Mouse (Mus musculus): ENCODE measurements around the gene Phf23. TPM values are rescaled to one million over a fixed set of nuclear protein-coding genes. Genes with fewer than 3 reads are reported as not detected.

Gene Phf23
- polyA plus RNA-seq, 1 experiment, result 58.6 TPM

- TF ChIP-seq CEBPB (IDR thresholded peaks at IDR 0.05; ENCODE audit: insufficient read depth, poor library complexity, severe bottlenecking) (no peak), MYOD1 (IDR thresholded peaks at IDR 0.05; ENCODE audit: control insufficient read depth in 1 of 3, insufficient read length in 2 of 3, low read depth in 2 of 3) (no peak), MYOG (IDR thresholded peaks at IDR 0.05; ENCODE audit: control insufficient read depth in 1 of 3, insufficient read depth in 1 of 3, insufficient read length in 2 of 3, low read depth in 2 of 3) (no peak), POLR2A (IDR thresholded peaks at IDR 0.05; ENCODE audit: insufficient read length, low read depth) (no peak), POLR2AphosphoS2 (IDR thresholded peaks at IDR 0.05; ENCODE audit: insufficient read length, low read depth) (no peak), MAX (IDR thresholded peaks at IDR 0.05; ENCODE audit: low read depth) (no peak), REST (IDR thresholded peaks at IDR 0.05; ENCODE audit: insufficient read depth, insufficient read length) (no peak), SRF (IDR thresholded peaks at IDR 0.05; ENCODE audit: control insufficient read depth, insufficient read length, low read depth) (no peak), E2F4 (IDR thresholded peaks at IDR 0.05; ENCODE audit: insufficient read depth) (no peak), USF1 (IDR thresholded peaks at IDR 0.05; ENCODE audit: low read depth) (no peak), TCF3 (IDR thresholded peaks at IDR 0.05; ENCODE audit: insufficient read length, low read depth) (no peak), TCF12 (IDR thresholded peaks at IDR 0.05; ENCODE audit: insufficient read depth, poor library complexity, severe bottlenecking) (no peak)
Measured at GRCm38 (mm10) chr11:70010961-70011360, 15.4 kb downstream of the Phf23 start.

DNA sequence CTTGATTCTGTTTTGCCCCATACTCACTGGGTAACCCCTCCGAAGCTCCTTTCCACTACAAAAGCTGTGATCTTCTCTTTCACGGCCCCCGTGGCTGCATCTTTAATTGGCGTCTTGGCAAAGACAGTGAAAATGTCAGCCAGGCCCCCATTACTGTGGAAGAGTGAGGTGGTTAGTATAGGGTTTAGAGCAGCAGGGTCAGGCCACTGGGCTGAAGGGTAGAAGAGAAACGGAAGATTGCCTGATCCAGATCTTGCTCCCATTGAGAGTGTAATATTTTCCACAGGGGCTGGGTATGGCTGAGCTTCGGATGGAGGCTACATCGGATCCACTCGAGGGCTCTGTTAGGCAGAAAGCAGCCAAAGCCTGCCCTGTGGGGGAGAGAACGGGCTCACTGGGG lies 17.4 kb downstream of the Phf23 start:
- TF ChIP-seq MYOD1 (IDR thresholded peaks at IDR 0.05; ENCODE audit: control insufficient read depth in 1 of 3, insufficient read length in 2 of 3, low read depth in 2 of 3), result no peak
- TF ChIP-seq CEBPB (IDR thresholded peaks at IDR 0.05; ENCODE audit: insufficient read depth, poor library complexity, severe bottlenecking), result no peak
- no peak overlapping the region for H3ac ChIP-seq (ENCODE audit: control insufficient read depth, insufficient read length)
- peaks cover under 1% of the 10 kb centered on the region for H3K79me2 ChIP-seq (ENCODE audit: control insufficient read depth, insufficient read depth)
- H3K4me2 ChIP-seq (ENCODE audit: low read depth), result no peak overlapping the region
- no peaks in the 10 kb centered on the region for H3K27me3 ChIP-seq (ENCODE audit: control insufficient read depth, insufficient read depth, insufficient read length)
- peaks cover 34% of the 10 kb centered on the region for H3K36me3 ChIP-seq (ENCODE audit: control insufficient read depth, insufficient read depth)
- H3K4me3 ChIP-seq, result no peak overlapping the region

More at GRCm38 (mm10) chr11:70010961-70011360, 15.4 kb downstream of the Phf23 start:
- Histone ChIP-seq H3K27me3 (ENCODE audit: control insufficient read depth, insufficient read depth, insufficient read length) (no peaks in the 10 kb centered on the region), H3ac (ENCODE audit: control insufficient read depth, insufficient read length) (no peak overlapping the region), H3K4me2 (ENCODE audit: low read depth) (no peak overlapping the region), H3K36me3 (ENCODE audit: control insufficient read depth, insufficient read depth) (peaks cover 42% of the 10 kb centered on the region), H3K79me2 (ENCODE audit: control insufficient read depth, insufficient read depth) (no peaks in the 10 kb centered on the region), H3K4me3 (no peak overlapping the region)

GRCm38 (mm10) chr11:70013408-70013807 lies 17.8 kb downstream of the Phf23 start:
- Histone ChIP-seq H3ac (ENCODE audit: control insufficient read depth, insufficient read length) (no peak overlapping the region), H3K79me2 (ENCODE audit: control insufficient read depth, insufficient read depth) (peaks cover 4% of the 10 kb centered on the region), H3K27me3 (ENCODE audit: control insufficient read depth, insufficient read depth, insufficient read length) (no peaks in the 10 kb centered on the region), H3K4me3 (no peak overlapping the region), H3K36me3 (ENCODE audit: control insufficient read depth, insufficient read depth) (peaks cover 30% of the 10 kb centered on the region), H3K4me2 (ENCODE audit: low read depth) (no peak overlapping the region)
- no peak for TF ChIP-seq POLR2AphosphoS2 (IDR thresholded peaks at IDR 0.05; ENCODE audit: insufficient read length, low read depth)
- TF ChIP-seq POLR2A (IDR thresholded peaks at IDR 0.05; ENCODE audit: insufficient read length, low read depth), result no peak
- no peak for TF ChIP-seq E2F4 (IDR thresholded peaks at IDR 0.05; ENCODE audit: insufficient read depth)
- TF ChIP-seq MAX (IDR thresholded peaks at IDR 0.05; ENCODE audit: low read depth), result no peak
- no peak for TF ChIP-seq REST (IDR thresholded peaks at IDR 0.05; ENCODE audit: insufficient read depth, insufficient read length)
- no peak for TF ChIP-seq SRF (IDR thresholded peaks at IDR 0.05; ENCODE audit: control insufficient read depth, insufficient read length, low read depth)
- TF ChIP-seq TCF12 (IDR thresholded peaks at IDR 0.05; ENCODE audit: insufficient read depth, poor library complexity, severe bottlenecking), result no peak
- TF ChIP-seq TCF3 (IDR thresholded peaks at IDR 0.05; ENCODE audit: insufficient read length, low read depth), result no peak
- TF ChIP-seq MYOG (IDR thresholded peaks at IDR 0.05; ENCODE audit: control insufficient read depth in 1 of 3, insufficient read depth in 1 of 3, insufficient read length in 2 of 3, low read depth in 2 of 3), result no peak
- no peak for TF ChIP-seq USF1 (IDR thresholded peaks at IDR 0.05; ENCODE audit: low read depth)
- TF ChIP-seq MYOD1 (IDR thresholded peaks at IDR 0.05; ENCODE audit: control insufficient read depth in 1 of 3, insufficient read length in 2 of 3, low read depth in 2 of 3), result no peak
- no peak for TF ChIP-seq CEBPB (IDR thresholded peaks at IDR 0.05; ENCODE audit: insufficient read depth, poor library complexity, severe bottlenecking)

DNA sequence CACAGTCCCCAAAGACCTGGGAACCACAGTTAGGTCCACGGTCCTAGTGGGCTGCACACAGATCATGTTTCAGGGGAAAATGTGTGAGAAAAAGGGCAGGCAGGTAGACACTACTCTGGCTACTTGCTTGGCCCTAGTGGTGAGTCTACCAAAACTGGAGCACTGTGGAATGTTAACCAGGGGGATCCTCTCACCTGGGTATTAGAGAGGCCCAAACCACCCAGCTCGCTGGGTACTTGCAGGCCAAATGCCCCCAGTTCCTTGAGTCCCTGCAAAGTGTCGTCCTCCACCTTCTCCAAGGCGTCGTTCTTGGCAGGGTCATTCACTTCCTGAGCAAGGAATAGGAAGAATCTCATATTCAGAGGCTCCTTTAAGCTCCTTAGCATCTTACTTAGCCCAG lies 18.5 kb downstream of the Phf23 start:
- H3K27me3 ChIP-seq (ENCODE audit: control insufficient read depth, insufficient read depth, insufficient read length), result no peaks in the 10 kb centered on the region
- peak overlapping the region; percentile 66 for H3K4me2 ChIP-seq (ENCODE audit: low read depth)
- peaks cover 10% of the 10 kb centered on the region for H3K79me2 ChIP-seq (ENCODE audit: control insufficient read depth, insufficient read depth)
- H3K36me3 ChIP-seq (ENCODE audit: control insufficient read depth, insufficient read depth), result peaks cover 29% of the 10 kb centered on the region
- no peak overlapping the region for H3ac ChIP-seq (ENCODE audit: control insufficient read depth, insufficient read length)
- peak overlapping the region; percentile 28 for H3K4me3 ChIP-seq
- TF ChIP-seq TCF3 (IDR thresholded peaks at IDR 0.05; ENCODE audit: insufficient read length, low read depth) (no peak), POLR2AphosphoS2 (IDR thresholded peaks at IDR 0.05; ENCODE audit: insufficient read length, low read depth) (peak; percentile 40), E2F4 (IDR thresholded peaks at IDR 0.05; ENCODE audit: insufficient read depth) (no peak), CEBPB (IDR thresholded peaks at IDR 0.05; ENCODE audit: insufficient read depth, poor library complexity, severe bottlenecking) (no peak)

GRCm38 (mm10) chr11:70014880-70015558 lies 19.4 kb downstream of the Phf23 start, which contains the start of gene Acadvl:
Gene Acadvl (minus strand): TSS chr11:70015411.
- peak within 1 kb of the TSS; percentile 28 for H3K4me3 ChIP-seq
- peak within 1 kb of the TSS; percentile 66 for H3K4me2 ChIP-seq (ENCODE audit: low read depth)
- peaks cover 19% of the 10 kb centered on the region for H3K79me2 ChIP-seq (ENCODE audit: control insufficient read depth, insufficient read depth)
- H3ac ChIP-seq (ENCODE audit: control insufficient read depth, insufficient read length), result no peak within 1 kb of the TSS
- TF ChIP-seq POLR2A (IDR thresholded peaks at IDR 0.05; ENCODE audit: insufficient read length, low read depth), result peak; percentile 95
- TF ChIP-seq POLR2AphosphoS2 (IDR thresholded peaks at IDR 0.05; ENCODE audit: insufficient read length, low read depth), result peak; percentile 97
- no peak for TF ChIP-seq CEBPB (IDR thresholded peaks at IDR 0.05; ENCODE audit: insufficient read depth, poor library complexity, severe bottlenecking)
- TF ChIP-seq SRF (IDR thresholded peaks at IDR 0.05; ENCODE audit: control insufficient read depth, insufficient read length, low read depth), result peak; percentile 51
- peak in 2 of 3 experiments; percentile 36 to 59 for TF ChIP-seq MYOD1 (IDR thresholded peaks at IDR 0.05; ENCODE audit: control insufficient read depth in 1 of 3, insufficient read length in 2 of 3, low read depth in 2 of 3)
- TF ChIP-seq MYOG (IDR thresholded peaks at IDR 0.05; ENCODE audit: control insufficient read depth in 1 of 3, insufficient read depth in 1 of 3, insufficient read length in 2 of 3, low read depth in 2 of 3), result peak in 2 of 3 experiments; percentile 61 to 67
- H3K36me3 ChIP-seq (ENCODE audit: control insufficient read depth, insufficient read depth), result peaks cover 26% of the 10 kb centered on the region
- H3K27me3 ChIP-seq (ENCODE audit: control insufficient read depth, insufficient read depth, insufficient read length), result no peaks in the 10 kb centered on the region
